Mouse (Mus musculus): ENCODE data around the gene Rab3gap1.

- TF ChIP-seq EP300 (IDR thresholded peaks at IDR 0.05; ENCODE audit: low read length) = no peak
- TF ChIP-seq MXI1 (IDR thresholded peaks at IDR 0.05; ENCODE audit: low read depth, low read length) = no peak
- TF ChIP-seq ZKSCAN1 (IDR thresholded peaks at IDR 0.05; ENCODE audit: borderline replicate concordance, low read depth, low read length) = no peak
- TF ChIP-seq CTCF (conservative IDR thresholded peaks at IDR 0.05 in 1 of 2, IDR thresholded peaks at IDR 0.05 in 1 of 2; ENCODE audit: low read depth in 2 of 2, low read length in 2 of 2) = no peak
- TF ChIP-seq TBP (conservative IDR thresholded peaks at IDR 0.05; ENCODE audit: low read depth, low read length) = no peak
- TF ChIP-seq ELF1 (IDR thresholded peaks at IDR 0.05; ENCODE audit: low read depth, low read length) = no peak
- no peak for TF ChIP-seq HCFC1 (IDR thresholded peaks at IDR 0.05; ENCODE audit: low read depth, low read length)
- no peak for TF ChIP-seq POLR2A (IDR thresholded peaks at IDR 0.05; ENCODE audit: low read depth, low read length)
- no peak for TF ChIP-seq MYC (IDR thresholded peaks at IDR 0.05; ENCODE audit: low read depth, low read length)
- TF ChIP-seq BHLHE40 (IDR thresholded peaks at IDR 0.05; ENCODE audit: low read depth, low read length) = no peak
- TF ChIP-seq MAX (IDR thresholded peaks at IDR 0.05; ENCODE audit: low read length) = no peak
- TF ChIP-seq E2F4 (IDR thresholded peaks at IDR 0.05; ENCODE audit: insufficient replicate concordance, low read depth, low read length) = no peak
- TF ChIP-seq CHD2 (IDR thresholded peaks at IDR 0.05; ENCODE audit: low read length) = no peak
These were observed 80.2 kb downstream of the Rab3gap1 start for GRCm38 (mm10) chr1:127948748-127949147.
